Comparison of ENCODE assay signal across 27 mouse cellular contexts in the genomic region with DNA sequence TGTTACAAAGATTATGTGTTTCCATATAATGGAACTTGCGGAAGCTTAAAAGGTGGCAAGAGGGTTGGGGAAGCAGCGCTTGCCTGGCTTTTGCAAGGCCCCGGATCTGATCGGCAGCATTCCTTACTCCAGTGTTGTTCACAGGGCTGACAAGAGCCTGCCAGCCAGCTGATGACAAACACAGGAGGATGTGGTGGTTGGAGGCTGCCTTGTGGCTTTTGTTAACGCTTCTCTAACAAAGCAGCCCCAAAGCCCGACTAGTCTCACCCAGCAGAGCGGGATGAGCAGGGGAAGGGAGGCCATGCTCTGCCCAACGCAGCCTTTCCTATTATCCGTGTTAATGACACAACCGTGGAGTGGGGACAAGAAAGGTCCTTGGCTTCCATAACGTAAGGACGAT.
A peak's percentile ranks its signal among the peaks of the same experiment; 100 is the strongest.
DNase-seq lines count a peak whose midpoint lies in the region; ATAC-seq lines count a peak whose summit lies in the region.
"Had no signal": no experiment of that assay in that cellular context is flagged by ENCODE, and none has a peak within 500 bp of the region (broad histone marks: within the 10 kb centered on the region; RNA-seq: fewer than 3 reads in every experiment).

No protein-coding gene starts in this region.

- no peaks in the 10 kb centered on the region for H3K4me1 ChIP-seq in kidney, embryonic 14.5 days (ENCODE audit: control insufficient read depth, insufficient read depth, low read length)
- H3K4me1 ChIP-seq: hindbrain, embryonic 13.5 days; midbrain, embryonic 15.5 days; stomach, embryonic 15.5 days had no signal

- no peak overlapping the region for H3K4me2 ChIP-seq in kidney, embryonic 14.5 days (replicated peaks; ENCODE audit: low read depth, low read length)
- H3K4me2 ChIP-seq: embryonic facial prominence, embryonic 15.5 days; hindbrain, embryonic 13.5 days; liver, embryonic 15.5 days; lung, embryonic 15.5 days; midbrain, embryonic 15.5 days; stomach, embryonic 15.5 days had no signal

- no peaks in the 10 kb centered on the region for H3K9me3 ChIP-seq in kidney, embryonic 14.5 days (ENCODE audit: control insufficient read depth, low read length)
- H3K9me3 ChIP-seq: embryonic facial prominence, embryonic 15.5 days; hindbrain, embryonic 13.5 days; liver, embryonic 15.5 days; lung, embryonic 15.5 days; midbrain, embryonic 15.5 days; stomach, embryonic 15.5 days had no signal

- H3K27ac ChIP-seq in kidney, embryonic 14.5 days (ENCODE audit: low read depth, low read length): no peak overlapping the region
- H3K27ac ChIP-seq: embryonic facial prominence, embryonic 15.5 days; hindbrain, embryonic 13.5 days; left cerebral cortex, adult 2 months; liver, embryonic 15.5 days; lung, embryonic 15.5 days; midbrain, embryonic 15.5 days; stomach, embryonic 15.5 days had no signal

- no peak for ATAC-seq in CD4-positive, CD25-positive, alpha-beta regulatory T cell, adult 4 months
- ATAC-seq in kidney, embryonic 14.5 days (ENCODE audit: low FRiP score, low TSS enrichment): no peak
- ATAC-seq: forebrain, embryonic 14.5 days; midbrain, embryonic 15.5 days had no signal

- peak; percentile 30 for DNase-seq in CD4-positive, CD25-positive, alpha-beta regulatory T cell, adult 2 months (ENCODE audit: low read depth, low spot score)
- peak; percentile 18 for DNase-seq in 416B (ENCODE audit: low read depth)
- DNase-seq in induced T-regulatory cell, adult 2 months (ENCODE audit: low read depth): peak; percentile 39
- DNase-seq in thymus, postnatal 25 days: peak; percentile 34
- no peak for DNase-seq in left cerebral cortex, adult 8-10 months (ENCODE audit: low spot score in 2 of 2)
- DNase-seq: adrenal gland, postnatal 25 days; cerebellum, adult 9-10 months; gastrocnemius, postnatal 10 days; heart, adult 11 months; heart, postnatal 14 days; kidney, adult 18-20 months; left cerebral cortex, postnatal 4 days; liver; lung, postnatal 4 days; right cerebral cortex, postnatal 4 days had no signal

- no peaks in the 10 kb centered on the region for H3K36me3 ChIP-seq in kidney, embryonic 14.5 days (ENCODE audit: control insufficient read depth, insufficient read depth, low read length)
- H3K36me3 ChIP-seq: embryonic facial prominence, embryonic 15.5 days; midbrain, embryonic 15.5 days; stomach, embryonic 15.5 days had no signal

- H3K27me3 ChIP-seq in kidney, embryonic 14.5 days (ENCODE audit: control insufficient read depth, insufficient read depth, low read length): no peaks in the 10 kb centered on the region
- H3K27me3 ChIP-seq: CH12.LX; embryonic facial prominence, embryonic 15.5 days; hindbrain, embryonic 13.5 days; liver, embryonic 15.5 days; lung, embryonic 15.5 days; midbrain, embryonic 15.5 days; stomach, embryonic 15.5 days had no signal

- no peak overlapping the region for H3K9ac ChIP-seq in kidney, embryonic 14.5 days (ENCODE audit: low read depth, low read length)
- H3K9ac ChIP-seq: embryonic facial prominence, embryonic 15.5 days; hindbrain, embryonic 13.5 days; liver, embryonic 15.5 days; lung, embryonic 15.5 days; midbrain, embryonic 15.5 days; stomach, embryonic 15.5 days had no signal

- H3K4me3 ChIP-seq in kidney, embryonic 14.5 days (ENCODE audit: low read length): no peak overlapping the region
- H3K4me3 ChIP-seq: embryonic facial prominence, embryonic 15.5 days; hindbrain, embryonic 13.5 days; left cerebral cortex, adult 2 months; liver, embryonic 15.5 days; lung, embryonic 15.5 days; midbrain, embryonic 15.5 days; myocyte; stomach, embryonic 15.5 days had no signal

- 85% methylated on average over 12 of the region's 12 CpGs for WGBS in kidney, embryonic 14.5 days

Comparison
In these comparisons a context has a peak if more than half of its experiments do, and no peak if none do; other contexts are left out.
1. DNase-seq: peak in CD4-positive, CD25-positive, alpha-beta regulatory T cell, adult 2 months (single experiment), 416B (single experiment), induced T-regulatory cell, adult 2 months (single experiment) and thymus, postnatal 25 days (single experiment); none in left cerebral cortex, adult 8-10 months (0 of 2).